Mouse (Mus musculus) bone marrow, adult 2 months (tissue): ENCODE measurements at regions not wholly inside any gene's neighbourhood (a gene's known extent, or its start where the extent isn't known, plus 50 kb on each side); places are given as distances from the start of the nearest gene placed in this dataset.

Source experiments
- CTCF ChIP-seq: fragments of 200-500 bp; IDR thresholded peaks from 2 replicates; pipeline ENCODE4 v1.5.1; 2011; ENCODE audit warnings: low read length, control low read depth; ENCODE audit not compliant: control insufficient read depth, insufficient read depth
- POLR2A ChIP-seq: fragments of 200-500 bp; IDR thresholded peaks from 2 replicates; pipeline ENCODE4 v1.6.1; 2011; ENCODE audit warnings: low read depth, mild to moderate bottlenecking, control low read depth, low read length, borderline replicate concordance; ENCODE audit not compliant: control insufficient read depth

DNA sequence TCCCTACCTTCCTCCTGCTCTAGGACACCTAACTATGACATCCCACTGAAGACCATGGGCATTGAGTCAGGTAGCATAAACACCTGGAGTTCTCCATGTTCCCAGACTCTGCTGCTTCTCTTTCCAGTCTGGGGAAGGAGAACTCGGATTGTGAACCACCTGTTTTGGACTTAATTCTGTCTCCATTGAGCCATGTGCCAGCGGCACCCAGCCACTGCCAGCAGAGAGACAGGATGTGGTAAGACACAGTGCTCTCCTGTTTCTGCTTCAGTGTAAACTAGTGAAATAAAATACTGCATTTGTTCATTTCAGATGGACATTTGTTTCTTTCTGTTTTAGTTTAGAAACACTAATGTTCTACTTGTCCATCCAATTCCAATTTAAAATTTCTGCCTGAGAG lies 168.1 kb upstream of the Arhgap18 start:
- TF ChIP-seq CTCF (no peak), POLR2A (no peak)
